18 mouse cellular contexts compared by ENCODE assay signal in the genomic region with DNA sequence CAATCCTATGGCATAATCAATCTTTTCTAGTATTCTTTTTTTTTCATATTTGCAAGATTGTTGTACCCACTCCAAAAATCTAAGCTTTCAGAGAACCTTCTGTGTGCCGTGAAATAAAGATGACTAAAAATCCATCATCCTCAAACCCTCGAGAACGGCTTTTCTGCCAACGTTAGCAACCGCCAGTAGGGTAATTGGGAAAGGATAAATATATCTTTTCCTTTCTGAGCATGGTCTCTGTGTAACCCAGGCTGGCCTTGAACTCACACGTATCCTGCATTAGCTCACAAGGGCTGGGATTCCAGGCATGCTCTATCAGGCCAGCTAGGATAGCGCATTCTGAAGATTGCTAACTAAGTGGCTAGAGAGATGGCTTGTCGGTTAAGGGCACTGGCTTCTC.
"Had no signal": no experiment of that assay in that cellular context is flagged by ENCODE, and none has a peak within 500 bp of the region (broad histone marks: within the 10 kb centered on the region; RNA-seq: fewer than 3 reads in every experiment).

No protein-coding gene starts in this region.

- DNase-seq: lung, adult 18-20 months; lung, embryonic 14.5 days; lung, postnatal 10 days; lung, postnatal 4 days; retina, postnatal 1 day; right cerebral cortex, adult 18-20 months; right cerebral cortex, postnatal 25 days; right cerebral cortex, postnatal 4 days; spleen, adult 18-20 months; thymus, adult 18-20 months; thymus, postnatal 14 days; thymus, postnatal 36 days had no signal

- H3K36me3 ChIP-seq: midbrain, embryonic 10.5 days; midbrain, embryonic 13.5 days; midbrain, embryonic 15.5 days; neural tube, embryonic 13.5 days; neural tube, embryonic 15.5 days had no signal

- H3K4me3 ChIP-seq: midbrain, embryonic 10.5 days; midbrain, embryonic 13.5 days; midbrain, embryonic 15.5 days; myocyte; neural tube, embryonic 13.5 days; neural tube, embryonic 15.5 days had no signal

- H3K4me1 ChIP-seq: midbrain, embryonic 10.5 days; midbrain, embryonic 13.5 days; midbrain, embryonic 15.5 days; neural tube, embryonic 13.5 days; neural tube, embryonic 15.5 days had no signal

- H3K27ac ChIP-seq: midbrain, embryonic 10.5 days; midbrain, embryonic 13.5 days; midbrain, embryonic 15.5 days; neural tube, embryonic 13.5 days; neural tube, embryonic 15.5 days had no signal

- H3K9me3 ChIP-seq: midbrain, embryonic 10.5 days; midbrain, embryonic 13.5 days; midbrain, embryonic 15.5 days; neural tube, embryonic 13.5 days; neural tube, embryonic 15.5 days had no signal

- H3K27me3 ChIP-seq: midbrain, embryonic 13.5 days; midbrain, embryonic 15.5 days; neural tube, embryonic 13.5 days; neural tube, embryonic 15.5 days had no signal

- H3K4me2 ChIP-seq: lung, embryonic 14.5 days; midbrain, embryonic 13.5 days; midbrain, embryonic 15.5 days; neural tube, embryonic 13.5 days; neural tube, embryonic 15.5 days had no signal

- H3K9ac ChIP-seq: lung, embryonic 14.5 days; midbrain, embryonic 13.5 days; midbrain, embryonic 15.5 days; neural tube, embryonic 13.5 days; neural tube, embryonic 15.5 days had no signal

- ATAC-seq: midbrain, embryonic 13.5 days; midbrain, embryonic 15.5 days had no signal
